Comparison of ENCODE assay signal across 24 mouse cellular contexts in the genomic region with DNA sequence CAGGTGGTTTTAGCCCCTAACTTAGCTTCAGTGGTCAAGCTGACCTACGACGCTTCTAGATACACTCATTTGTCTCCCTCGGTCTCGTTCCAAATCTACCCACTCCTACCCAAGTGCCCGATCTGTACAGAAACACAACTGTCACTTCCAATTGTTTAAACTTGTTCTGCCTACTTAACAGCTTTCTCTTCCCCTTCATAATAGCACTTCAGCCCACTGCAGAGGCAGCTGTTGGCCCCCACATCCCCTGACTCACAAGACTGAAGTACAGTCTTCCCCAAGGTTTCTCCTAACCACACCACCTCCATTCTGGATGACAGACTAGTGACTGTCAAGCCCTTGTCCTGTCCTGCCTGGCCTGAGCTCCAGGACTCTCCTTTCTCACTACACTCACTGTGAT.
"Had no signal": no experiment of that assay in that cellular context is flagged by ENCODE, and none has a peak within 500 bp of the region (broad histone marks: within the 10 kb centered on the region; RNA-seq: fewer than 3 reads in every experiment).

No protein-coding gene starts in this region.

- H3K36me3 ChIP-seq: heart, embryonic 13.5 days; heart, embryonic 15.5 days; hindbrain, embryonic 13.5 days; hindbrain, embryonic 15.5 days; kidney, embryonic 15.5 days; limb, embryonic 13.5 days; limb, embryonic 15.5 days had no signal

- H3K9ac ChIP-seq: heart, embryonic 13.5 days; heart, embryonic 15.5 days; hindbrain, embryonic 13.5 days; hindbrain, embryonic 15.5 days; kidney, embryonic 15.5 days; limb, embryonic 13.5 days; limb, embryonic 15.5 days; liver, embryonic 12.5 days had no signal

- H3K4me2 ChIP-seq: heart, embryonic 11.5 days; heart, embryonic 13.5 days; heart, embryonic 15.5 days; hindbrain, embryonic 13.5 days; hindbrain, embryonic 15.5 days; kidney, embryonic 15.5 days; limb, embryonic 13.5 days; limb, embryonic 15.5 days; liver, embryonic 12.5 days had no signal

- H3K27ac ChIP-seq: heart, adult 2 months; heart, embryonic 13.5 days; heart, embryonic 15.5 days; hindbrain, embryonic 13.5 days; hindbrain, embryonic 15.5 days; hindbrain, postnatal 0 days; kidney, embryonic 15.5 days; kidney, postnatal 0 days; limb, embryonic 13.5 days; limb, embryonic 15.5 days; liver, embryonic 12.5 days had no signal

- H3K27me3 ChIP-seq: heart, embryonic 13.5 days; heart, embryonic 15.5 days; hindbrain, embryonic 13.5 days; hindbrain, embryonic 15.5 days; kidney, embryonic 15.5 days; limb, embryonic 13.5 days; limb, embryonic 15.5 days; liver, embryonic 12.5 days had no signal

- DNase-seq: gastrocnemius, postnatal 14 days; gastrocnemius, postnatal 36 days; heart, adult 2 months; heart, postnatal 14 days; heart, postnatal 36 days; kidney, adult 11 months; kidney, adult 2 months; kidney, adult 9 months; kidney, postnatal 14 days; kidney, postnatal 36 days; layer of hippocampus, adult 9-11 months; layer of hippocampus, postnatal 36 days; left cerebral cortex, postnatal 4 days had no signal

- ATAC-seq: hindbrain, postnatal 0 days; liver, embryonic 12.5 days had no signal

- H3K4me3 ChIP-seq: heart, adult 2 months; heart, embryonic 13.5 days; heart, embryonic 15.5 days; hindbrain, embryonic 13.5 days; hindbrain, embryonic 15.5 days; kidney, embryonic 15.5 days; limb, embryonic 13.5 days; limb, embryonic 15.5 days; liver, embryonic 12.5 days had no signal

- H3K4me1 ChIP-seq: kidney, embryonic 15.5 days had no signal

- H3K9me3 ChIP-seq: heart, embryonic 15.5 days; hindbrain, embryonic 15.5 days; kidney, embryonic 15.5 days; limb, embryonic 15.5 days; liver, embryonic 12.5 days had no signal
